Mouse (Mus musculus) CH12.LX (cell line): ENCODE results near the gene Gm20388. TPM values are rescaled to one million over a fixed set of nuclear protein-coding genes. Genes with fewer than 3 reads are reported as not detected.

Experiments
- DNase-seq: peaks from one replicate; pipeline ENCODE4 v3.0.0-alpha.2; 2013; ENCODE audit errors: extremely low read depth
- H3K27ac ChIP-seq: 2 replicates; pipeline ENCODE4 v1.5.1; 2012; ENCODE audit warnings: low read depth, mild to moderate bottlenecking, control low read depth, moderate library complexity; ENCODE audit not compliant: insufficient read depth
- H3K27me3 ChIP-seq: replicated peaks from 2 replicates; pipeline ENCODE3; 2012; ENCODE audit warnings: inconsistent platforms
- H3K36me3 ChIP-seq, 2 experiments: replicated peaks in 1 of 2; 2 replicates each; pipeline versions ENCODE3 to v1.6.1; 2012; ENCODE audit warnings: inconsistent platforms in 1 of 2, low read length in 1 of 2, mild to moderate bottlenecking in 1 of 2, mixed read lengths in 1 of 2, moderate library complexity in 1 of 2; ENCODE audit not compliant: control insufficient read depth in 1 of 2, insufficient read depth in 1 of 2
- H3K4me1 ChIP-seq, 2 experiments: 2 replicates each; pipeline ENCODE4 v1.6.1; 2012; ENCODE audit warnings: inconsistent platforms in 1 of 2, moderate library complexity in 1 of 2; ENCODE audit not compliant: insufficient read depth in 2 of 2, control insufficient read depth in 1 of 2
- H3K4me2 ChIP-seq: 2 replicates; pipeline ENCODE4 v1.6.1; 2012; ENCODE audit warnings: low read depth, mild to moderate bottlenecking, control low read depth; ENCODE audit not compliant: poor library complexity, insufficient read depth, severe bottlenecking
- H3K4me3 ChIP-seq, 3 experiments: fragments of 150-350 bp in 1 of 3; sonication (generic) in 1 of 3; replicated peaks in 1 of 3; 2 replicates each; pipeline versions ENCODE3 to v1.5.1; 2011 to 2012; ENCODE audit warnings: low read depth in 2 of 3, low read length in 2 of 3, mild to moderate bottlenecking in 2 of 3, moderate library complexity in 2 of 3, control low read depth in 1 of 3, improper control_type of control experiment in 1 of 3, inconsistent platforms in 1 of 3, mixed read lengths in 1 of 3; ENCODE audit not compliant: poor library complexity in 1 of 3
- H3K79me2 ChIP-seq: replicated peaks from 2 replicates; pipeline ENCODE4 v1.6.1; 2012; ENCODE audit warnings: mild to moderate bottlenecking, moderate library complexity; ENCODE audit not compliant: control insufficient read depth, poor library complexity, insufficient read depth, severe bottlenecking; ENCODE audit errors: extremely low read depth
- H3K9ac ChIP-seq: 2 replicates; pipeline ENCODE4 v1.6.1; 2012; ENCODE audit warnings: low read depth, mild to moderate bottlenecking, control low read depth, moderate library complexity; ENCODE audit not compliant: insufficient read depth
- H3K9me3 ChIP-seq: replicated peaks from 2 replicates; pipeline ENCODE3; 2012; ENCODE audit warnings: low read length, inconsistent platforms, mixed read lengths
- E2F4 ChIP-seq: IDR thresholded peaks from 2 replicates; pipeline ENCODE4 v1.6.1; 2011; ENCODE audit warnings: low read depth, low read length, improper control_type of control experiment; ENCODE audit not compliant: insufficient replicate concordance
- ELF1 ChIP-seq: IDR thresholded peaks from 2 replicates; pipeline ENCODE4 v1.6.1; 2014; ENCODE audit warnings: low read depth, mild to moderate bottlenecking, inconsistent platforms, low read length, improper control_type of control experiment
- EP300 ChIP-seq: IDR thresholded peaks from 2 replicates; pipeline ENCODE4 v1.6.1; 2011; ENCODE audit warnings: low read length, improper control_type of control experiment
- HCFC1 ChIP-seq: IDR thresholded peaks from 2 replicates; pipeline ENCODE4 v1.6.1; 2012; ENCODE audit warnings: low read depth, mild to moderate bottlenecking, inconsistent platforms, low read length, improper control_type of control experiment
- IRF4 ChIP-seq: IDR thresholded peaks from 2 replicates; pipeline ENCODE4 v1.6.1; 2014; ENCODE audit warnings: low read depth, mild to moderate bottlenecking, inconsistent platforms, low read length, improper control_type of control experiment
- JUN ChIP-seq: IDR thresholded peaks from 2 replicates; pipeline ENCODE4 v1.6.1; 2011; ENCODE audit warnings: low read depth, mild to moderate bottlenecking, low read length, improper control_type of control experiment, moderate library complexity; ENCODE audit not compliant: insufficient read depth
- JUND ChIP-seq: conservative IDR thresholded peaks from 2 replicates; pipeline ENCODE4 v1.6.1; 2011; ENCODE audit warnings: low read depth, low read length, improper control_type of control experiment
- KAT2A ChIP-seq: IDR thresholded peaks from 2 replicates; pipeline ENCODE4 v1.6.1; 2012; ENCODE audit warnings: low read length, improper control_type of control experiment, inconsistent platforms; ENCODE audit not compliant: insufficient replicate concordance
- MAFK ChIP-seq: IDR thresholded peaks from 2 replicates; pipeline ENCODE4 v1.6.1; 2011; ENCODE audit warnings: low read length, improper control_type of control experiment; ENCODE audit not compliant: insufficient replicate concordance
- MAX ChIP-seq: IDR thresholded peaks from 2 replicates; pipeline ENCODE4 v1.6.1; 2011; ENCODE audit warnings: low read length, improper control_type of control experiment
- MAZ ChIP-seq: IDR thresholded peaks from 2 replicates; pipeline ENCODE4 v1.6.1; 2012; ENCODE audit warnings: low read depth, mild to moderate bottlenecking, inconsistent platforms, low read length, improper control_type of control experiment, moderate library complexity
- MEF2A ChIP-seq: IDR thresholded peaks from 2 replicates; pipeline ENCODE4 v1.6.1; 2014; ENCODE audit warnings: low read depth, mild to moderate bottlenecking, inconsistent platforms, low read length, improper control_type of control experiment, borderline replicate concordance
- NRF1 ChIP-seq: IDR thresholded peaks from 2 replicates; pipeline ENCODE4 v1.6.1; 2014; ENCODE audit warnings: low read depth, mild to moderate bottlenecking, inconsistent platforms, low read length, improper control_type of control experiment, moderate library complexity
- POLR2A ChIP-seq: IDR thresholded peaks from 2 replicates; pipeline ENCODE4 v1.6.1; 2011; ENCODE audit warnings: low read depth, mild to moderate bottlenecking, improper control_type of control experiment, low read length
- RAD21 ChIP-seq: IDR thresholded peaks from 2 replicates; pipeline ENCODE4 v1.6.1; 2011; ENCODE audit warnings: low read depth, mild to moderate bottlenecking, low read length, improper control_type of control experiment, moderate library complexity
- SIN3A ChIP-seq: IDR thresholded peaks from 2 replicates; pipeline ENCODE4 v1.6.1; 2012; ENCODE audit warnings: low read length, improper control_type of control experiment, inconsistent platforms
- TBP ChIP-seq: conservative IDR thresholded peaks from 2 replicates; pipeline ENCODE4 v1.6.1; 2011; ENCODE audit warnings: low read depth, low read length, improper control_type of control experiment
- ZMIZ1 ChIP-seq: IDR thresholded peaks from 2 replicates; pipeline ENCODE4 v1.6.1; 2012; ENCODE audit warnings: low read depth, mild to moderate bottlenecking, inconsistent platforms, low read length, improper control_type of control experiment
- dilution Hi-C: fragments of 300-500 bp; cut with MboI; formaldehyde crosslinking; loops from 2 replicates; pipeline ENCODE4 v1.14.3; 2020; ENCODE audit warnings: low sequenced_read_pairs; ENCODE audit not compliant: extremely low pct_unique_long_range_greater_than_20kb, extremely low pct_ligation_motif_present
- in situ Hi-C: fragments of 300-500 bp; cut with MboI; formaldehyde crosslinking; loops from 3 replicates; pipeline ENCODE4 v1.14.3; 2019; ENCODE audit warnings: low sequenced_read_pairs, low pct_ligation_motif_present, low pct_unique_long_range_greater_than_20kb, mixed read lengths
- polyA plus RNA-seq: library from polyadenylated mRNA; unstranded; fragments of >175 nt; gene quantifications from 2 replicates; pipeline ENCODE4 v1.2.1, GENCODE M21; 2012; ENCODE audit warnings: low read depth; ENCODE audit not compliant: insufficient read length
- total RNA-seq, 2 experiments: library from RNA; depleted of rRNA; stranded (reverse); fragments of 300-350 nt in 1 of 2; fragments of >200 nt in 1 of 2; gene quantifications; 2 replicates each; pipeline ENCODE4 v1.2.3; 2012 to 2014

Gene Gm20388
- total and polyA plus RNA-seq, 3 experiments, result 14.8 to 26.3 (median 22.2) TPM

- TF ChIP-seq MAZ (no peak), TBP (no peak), E2F4 (no peak), JUND (no peak), MAFK (no peak), SIN3A (no peak), POLR2A (no peak), EP300 (no peak), KAT2A (no peak), MEF2A (no peak), JUN (no peak)
- TF ChIP-seq, all 38 proteins: peak for 0
- Histone ChIP-seq H3K4me1 (no peaks in the 10 kb centered on the region), H3K9ac (no peak overlapping the region), H3K9me3 (no peaks in the 10 kb centered on the region), H3K36me3 (no peaks in the 10 kb centered on the region), H3K27ac (no peak overlapping the region), H3K4me3 (no peak overlapping the region), H3K4me2 (no peak overlapping the region), H3K79me2 (no peaks in the 10 kb centered on the region), H3K27me3 (peaks cover 85% of the 10 kb centered on the region)
- in situ Hi-C loops, result no loop called here
- dilution Hi-C loops, result no loop called here
- no peak for DNase-seq
Measured at GRCm38 (mm10) chr8:121669208-121669607, 1758.6 kb downstream of the Gm20388 start.

DNA sequence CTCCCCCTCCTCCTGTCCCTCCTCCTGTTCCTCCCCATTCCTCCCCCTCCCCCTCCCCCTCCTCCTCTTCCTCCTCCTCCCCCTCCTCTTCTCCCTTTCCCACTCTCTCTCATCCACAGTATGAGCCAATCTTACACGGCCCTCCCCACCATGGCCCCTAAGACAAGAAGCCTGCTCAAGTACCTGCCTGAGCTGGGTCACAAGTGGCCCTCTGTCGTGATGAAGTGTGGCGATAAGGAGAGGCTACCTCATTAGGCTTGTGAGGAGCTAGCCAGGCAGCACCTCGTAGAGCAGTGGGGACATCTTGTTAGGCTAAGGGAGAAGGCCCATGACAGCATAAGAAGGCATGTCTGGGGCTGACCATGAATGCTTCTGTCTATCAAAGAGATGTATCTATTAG, 1762.5 kb downstream of the Gm20388 start:
- H3K79me2 ChIP-seq, result no peaks in the 10 kb centered on the region
- dilution Hi-C loops, result no loop called here
- no peak overlapping the region for H3K27ac ChIP-seq
- no peak overlapping the region for H3K4me2 ChIP-seq
- no peaks in the 10 kb centered on the region for H3K36me3 ChIP-seq
- no peak overlapping the region for H3K9ac ChIP-seq
- no peak for DNase-seq
- no peaks in the 10 kb centered on the region for H3K4me1 ChIP-seq
- no peak overlapping the region for H3K4me3 ChIP-seq
- in situ Hi-C loops, result no loop called here
- peaks cover 83% of the 10 kb centered on the region for H3K27me3 ChIP-seq
- H3K9me3 ChIP-seq, result peaks cover 2% of the 10 kb centered on the region
- TF ChIP-seq MEF2A (no peak), NRF1 (no peak), ELF1 (no peak), HCFC1 (no peak), KAT2A (no peak), MAX (no peak), RAD21 (no peak), IRF4 (no peak), ZMIZ1 (no peak)
